Mouse (Mus musculus) myocyte (in vitro differentiated cells): ENCODE measurements around the gene Pklr.

Source experiments
- CEBPB ChIP-seq: IDR thresholded peaks from 2 replicates; pipeline ENCODE4 v1.6.1; 2011; ENCODE audit warnings: mild to moderate bottlenecking, moderate library complexity; ENCODE audit not compliant: poor library complexity, insufficient read depth, severe bottlenecking
- E2F4 ChIP-seq: IDR thresholded peaks from one replicate; pipeline ENCODE4 v1.6.1; 2011; ENCODE audit warnings: mild to moderate bottlenecking, control low read depth, moderate library complexity; ENCODE audit not compliant: insufficient read depth
- MAX ChIP-seq: IDR thresholded peaks from one replicate; pipeline ENCODE4 v1.6.1; 2011; ENCODE audit warnings: low read depth, mild to moderate bottlenecking, control low read depth
- MYOD1 ChIP-seq, 3 experiments: IDR thresholded peaks; one replicate each; pipeline ENCODE4 v1.6.1; 2011; ENCODE audit warnings: control low read depth in 2 of 3, low read depth in 2 of 3, mild to moderate bottlenecking in 2 of 3, moderate library complexity in 1 of 3; ENCODE audit not compliant: insufficient read length in 2 of 3, control insufficient read depth in 1 of 3
- MYOG ChIP-seq, 3 experiments: IDR thresholded peaks; one replicate each; pipeline ENCODE4 v1.6.1; 2011; ENCODE audit warnings: control low read depth in 2 of 3, low read depth in 2 of 3, mild to moderate bottlenecking in 2 of 3; ENCODE audit not compliant: insufficient read length in 2 of 3, control insufficient read depth in 1 of 3, insufficient read depth in 1 of 3
- POLR2A ChIP-seq: IDR thresholded peaks from one replicate; pipeline ENCODE4 v1.6.1; 2011; ENCODE audit warnings: low read depth, mild to moderate bottlenecking, control low read depth, moderate library complexity; ENCODE audit not compliant: insufficient read length
- POLR2AphosphoS2 ChIP-seq: IDR thresholded peaks from one replicate; pipeline ENCODE4 v1.6.1; 2011; ENCODE audit warnings: low read depth, control low read depth; ENCODE audit not compliant: insufficient read length
- REST ChIP-seq: IDR thresholded peaks from one replicate; pipeline ENCODE4 v1.6.1; 2011; ENCODE audit warnings: mild to moderate bottlenecking, control low read depth, moderate library complexity; ENCODE audit not compliant: insufficient read depth, insufficient read length
- TCF12 ChIP-seq: IDR thresholded peaks from one replicate; pipeline ENCODE4 v1.6.1; 2011; ENCODE audit warnings: mild to moderate bottlenecking, control low read depth; ENCODE audit not compliant: poor library complexity, insufficient read depth, severe bottlenecking
- TCF3 ChIP-seq: IDR thresholded peaks from one replicate; pipeline ENCODE4 v1.6.1; 2011; ENCODE audit warnings: low read depth, control low read depth; ENCODE audit not compliant: insufficient read length
- USF1 ChIP-seq: IDR thresholded peaks from one replicate; pipeline ENCODE4 v1.6.1; 2011; ENCODE audit warnings: low read depth, mild to moderate bottlenecking, control low read depth, moderate library complexity

DNA sequence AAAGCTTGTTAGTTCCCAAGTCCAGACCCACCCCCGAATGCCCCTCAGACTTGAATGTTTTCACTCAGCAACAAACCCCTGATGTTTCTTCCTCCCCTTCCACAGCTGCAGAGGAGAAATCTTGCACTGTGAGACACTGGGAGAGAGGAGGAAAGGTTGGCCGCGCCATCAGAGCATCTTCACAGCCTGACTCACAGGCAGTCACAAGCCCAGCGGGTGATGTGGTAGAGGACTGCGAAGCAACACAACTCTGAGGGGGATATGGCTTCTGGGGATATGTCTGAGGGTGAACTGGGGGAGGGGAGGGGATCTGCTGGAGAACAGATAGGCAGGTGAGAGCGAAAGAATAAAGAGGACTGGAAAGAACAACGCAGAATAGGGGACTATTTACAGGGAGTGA is 22.7 kb downstream of the Pklr start:
- TF ChIP-seq E2F4 (no peak), POLR2A (no peak), USF1 (no peak), MYOD1 (IDR thresholded peaks at IDR 0.05; ENCODE audit: control insufficient read depth in 1 of 3, insufficient read length in 2 of 3, low read depth in 2 of 3) (no peak), TCF12 (no peak), REST (no peak), POLR2AphosphoS2 (no peak), MAX (no peak), CEBPB (no peak), TCF3 (no peak), MYOG (IDR thresholded peaks at IDR 0.05; ENCODE audit: control insufficient read depth in 1 of 3, insufficient read depth in 1 of 3, insufficient read length in 2 of 3, low read depth in 2 of 3) (no peak)
